In the genomic region with DNA sequence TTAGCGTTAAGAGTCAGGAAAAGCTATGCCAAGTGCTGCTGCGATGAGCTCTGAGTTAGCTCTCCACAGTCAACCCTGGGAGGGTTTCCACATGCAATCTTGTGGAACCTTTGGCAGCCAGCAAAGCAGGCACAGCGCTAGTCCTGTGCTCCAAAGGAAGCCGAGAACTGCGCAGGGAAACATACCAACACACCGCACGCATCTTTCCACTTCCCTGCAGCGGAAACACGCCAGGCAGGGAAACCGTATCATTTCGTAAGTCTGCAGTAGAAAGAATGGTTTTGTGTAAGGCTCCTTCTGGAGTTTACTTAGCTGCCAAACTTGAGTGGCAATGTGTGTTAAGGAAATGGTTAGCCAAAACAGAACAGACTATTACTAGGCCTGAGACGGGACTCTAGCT, we compare ENCODE assay signal across 20 mouse cellular contexts.
A peak's percentile ranks its signal among the peaks of the same experiment; 100 is the strongest.
DNase-seq lines count a peak whose midpoint lies in the region; ATAC-seq lines count a peak whose summit lies in the region.
"Had no signal": no experiment of that assay in that cellular context is flagged by ENCODE, and none has a peak within 500 bp of the region (broad histone marks: within the 10 kb centered on the region; RNA-seq: fewer than 3 reads in every experiment).

No protein-coding gene starts in this region.

- H3K27me3 ChIP-seq in lung, embryonic 15.5 days = no peaks in the 10 kb centered on the region
- H3K27me3 ChIP-seq: embryonic facial prominence, embryonic 12.5 days; liver, embryonic 12.5 days; megakaryocyte, embryonic 14.5 days; neural tube, embryonic 13.5 days had no signal

- no peak for ATAC-seq in lung, embryonic 15.5 days (ENCODE audit: borderline replicate concordance, extremely low read depth, low FRiP score, low TSS enrichment)
- ATAC-seq: forebrain, embryonic 15.5 days; inflammation-experienced regulatory T-cells, adult 6 months; liver, embryonic 12.5 days had no signal

- peaks cover 70% of the 10 kb centered on the region for H3K4me1 ChIP-seq in lung, embryonic 15.5 days
- H3K4me1 ChIP-seq: forebrain, embryonic 15.5 days had no signal

- DNase-seq in adrenal gland, postnatal 10 days = peak; percentile 37
- DNase-seq in adrenal gland, adult 8-10 months = no peak
- peak; percentile 65 to 66 for DNase-seq in heart, adult 18-20 months
- no peak for DNase-seq in heart, postnatal 25 days (ENCODE audit: low spot score)
- DNase-seq in lung, postnatal 25 days (ENCODE audit: low spot score) = no peak
- DNase-seq in heart, postnatal 10 days = peak; percentile 32 to 48
- DNase-seq in adipocyte (ENCODE audit: low spot score) = no peak
- DNase-seq: adrenal gland, postnatal 25 days; layer of hippocampus, adult 9-11 months; spleen, adult 18-20 months; thymus, postnatal 25 days had no signal

- no peak overlapping the region for H3K4me3 ChIP-seq in lung, embryonic 15.5 days
- H3K4me3 ChIP-seq: embryonic facial prominence, embryonic 12.5 days; forebrain, embryonic 15.5 days; liver, embryonic 12.5 days; megakaryocyte, embryonic 14.5 days; neural tube, embryonic 13.5 days had no signal

- no peak overlapping the region for H3K9ac ChIP-seq in lung, embryonic 15.5 days
- H3K9ac ChIP-seq: embryonic facial prominence, embryonic 12.5 days; forebrain, embryonic 15.5 days; liver, embryonic 12.5 days; neural tube, embryonic 13.5 days had no signal

- no peaks in the 10 kb centered on the region for H3K9me3 ChIP-seq in lung, embryonic 15.5 days
- H3K9me3 ChIP-seq: embryonic facial prominence, embryonic 12.5 days; forebrain, embryonic 15.5 days; liver, embryonic 12.5 days; neural tube, embryonic 13.5 days had no signal

- 0 out of 2 replicates have a peak overlapping the region, but pooled peaks have one; percentile 15 for H3K27ac ChIP-seq in lung, embryonic 15.5 days
- H3K27ac ChIP-seq: embryonic facial prominence, embryonic 12.5 days; forebrain, embryonic 15.5 days; kidney, postnatal 0 days; liver, embryonic 12.5 days; neural tube, embryonic 13.5 days; stomach, postnatal 0 days had no signal

- 77% methylated on average over 12 of the region's 12 CpGs for WGBS in lung, embryonic 15.5 days

- H3K36me3 ChIP-seq in lung, embryonic 15.5 days = no peaks in the 10 kb centered on the region
- H3K36me3 ChIP-seq: embryonic facial prominence, embryonic 12.5 days; forebrain, embryonic 15.5 days; neural tube, embryonic 13.5 days had no signal

- intact Hi-C loops in heart, postnatal 25 days (cut with DNase I) = loop anchor here (5.0 kb wide), 1 partner anchor 109 kb away; no protein-coding TSS in a partner anchor
- intact Hi-C loops in heart, postnatal 10 days (cut with DNase I) = loop anchor here (5.0 kb wide), 1 partner anchor 69 kb away; no protein-coding TSS in a partner anchor

- H3K4me2 ChIP-seq in lung, embryonic 15.5 days = no peak overlapping the region
- H3K4me2 ChIP-seq: embryonic facial prominence, embryonic 12.5 days; forebrain, embryonic 15.5 days; liver, embryonic 12.5 days; neural tube, embryonic 13.5 days had no signal

Comparison
In these comparisons a context has a peak if more than half of its experiments do, and no peak if none do; other contexts are left out.
1. DNase-seq: peak in adrenal gland, postnatal 10 days (single experiment), heart, adult 18-20 months (2 of 2) and heart, postnatal 10 days (2 of 2); none in adrenal gland, adult 8-10 months (single experiment), heart, postnatal 25 days (single experiment), lung, postnatal 25 days (single experiment) and adipocyte (single experiment).